Mouse (Mus musculus) spleen, adult 2 months (tissue): ENCODE data around the gene Cd70.

ENCODE experiments used
- CTCF ChIP-seq: fragments of 200-500 bp; IDR thresholded peaks from 2 replicates; pipeline ENCODE4 v1.5.1; 2011; ENCODE audit warnings: mild to moderate bottlenecking, inconsistent platforms; ENCODE audit not compliant: insufficient read depth, insufficient read length, insufficient replicate concordance; ENCODE audit errors: extremely low read depth
- POLR2A ChIP-seq: fragments of 200-500 bp; IDR thresholded peaks from 2 replicates; pipeline ENCODE4 v1.6.1; 2011; ENCODE audit warnings: low read depth, low read length, inconsistent platforms

DNA sequence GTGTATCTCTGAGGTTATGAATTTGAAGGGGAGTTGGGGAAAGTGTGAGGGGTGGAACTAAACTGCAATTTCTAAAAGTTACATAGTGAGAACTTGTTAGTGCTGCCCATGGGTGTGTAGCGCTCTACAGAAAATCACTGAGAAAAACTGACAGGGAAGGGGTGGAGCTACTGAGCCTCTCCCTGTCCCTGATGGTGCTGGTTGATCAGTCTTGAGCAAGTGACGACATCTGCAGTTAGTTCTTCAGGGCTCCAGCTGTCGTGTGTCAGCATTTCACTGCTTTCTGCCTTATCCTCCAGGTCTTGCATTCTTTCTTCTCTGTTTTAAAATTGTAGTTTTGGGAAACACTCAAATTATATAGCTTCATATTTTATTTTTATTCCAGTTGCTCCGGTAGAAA lies 23.8 kb upstream of the Cd70 start:
- TF ChIP-seq POLR2A: no peak
- no peak for TF ChIP-seq CTCF
